Mouse (Mus musculus): ENCODE results near the gene Tcaf3. TPM values are rescaled to one million over a fixed set of nuclear protein-coding genes. Genes with fewer than 3 reads are reported as not detected.

The Tcaf3 gene
- 1 to 10 TPM in 1 of 2 experiments, under 1 TPM in 1; 0.13 to 2.0 TPM for polyA plus RNA-seq (2017; shearing (Covaris generic))

GRCm38 (mm10) chr6:42597592-42597991 is at the start of gene Tcaf3:
Gene Tcaf3, minus strand, starts transcription at chr6:42597692.

GRCm38 (mm10) chr6:42644912-42645549 is 47.5 kb upstream of the Tcaf3 start, which contains the start of gene Tcaf2:
Gene Tcaf2, minus strand, starts transcription at chr6:42645254.

GRCm38 (mm10) chr6:42547461-42547860 is 50.0 kb downstream of the Tcaf3 start, which contains the start of gene Olfr455:
Gene Olfr455, minus strand, starts transcription at chr6:42547587.

Other genes with a start within 250 kb of the Tcaf3 start
- 100 to 1,000 TPM; 169 to 203 TPM for gene Zyx, start 248.1 kb downstream of the Tcaf3 start, polyA plus RNA-seq (2017; shearing (Covaris generic))
- gene Epha1, start 224.4 kb downstream of the Tcaf3 start, polyA plus RNA-seq (2017; shearing (Covaris generic)), result under 1 TPM; 0.34 to 0.49 TPM
- gene Tas2r143, start 197.5 kb downstream of the Tcaf3 start, polyA plus RNA-seq (2017; shearing (Covaris generic)), result not detected
- gene Tas2r135, start 192.3 kb downstream of the Tcaf3 start, polyA plus RNA-seq (2017; shearing (Covaris generic)), result not detected
- 1 to 10 TPM in 1 of 2 experiments, not detected in 1; 4.6 TPM for gene Tas2r126, start 163.2 kb downstream of the Tcaf3 start, polyA plus RNA-seq (2017; shearing (Covaris generic))
- gene Olfr458, start 132.5 kb downstream of the Tcaf3 start, polyA plus RNA-seq (2017; shearing (Covaris generic)), result not detected
- under 1 TPM; 0.04 to 0.42 TPM for gene Olfr457, start 121.4 kb downstream of the Tcaf3 start, polyA plus RNA-seq (2017; shearing (Covaris generic))
- gene Olfr456, start 110.5 kb downstream of the Tcaf3 start, polyA plus RNA-seq (2017; shearing (Covaris generic)), result 1 to 10 TPM in 1 of 2 experiments, under 1 TPM in 1; 0.24 to 1.7 TPM
- under 1 TPM in 1 of 2 experiments, not detected in 1; 0.12 TPM for gene Olfr455, start 50.1 kb downstream of the Tcaf3 start, polyA plus RNA-seq (2017; shearing (Covaris generic))
- under 1 TPM; 0.11 to 0.31 TPM for gene Tcaf2, start 47.6 kb upstream of the Tcaf3 start, polyA plus RNA-seq (2017; shearing (Covaris generic))
- gene Tcaf1, start 112.4 kb upstream of the Tcaf3 start, polyA plus RNA-seq (2017; shearing (Covaris generic)), result under 1 TPM; 0.31 to 0.76 TPM
- gene Olfr453, start 141.7 kb upstream of the Tcaf3 start, polyA plus RNA-seq (2017; shearing (Covaris generic)), result under 1 TPM in 1 of 2 experiments, not detected in 1; 0.64 TPM
- under 1 TPM in 1 of 2 experiments, not detected in 1; 0.78 TPM for gene Olfr38, start 158.7 kb upstream of the Tcaf3 start, polyA plus RNA-seq (2017; shearing (Covaris generic))
- not detected for gene Olfr452, start 187.4 kb upstream of the Tcaf3 start, polyA plus RNA-seq (2017; shearing (Covaris generic))
- gene Olfr450, start 214.2 kb upstream of the Tcaf3 start, polyA plus RNA-seq (2017; shearing (Covaris generic)), result not detected
- gene Olfr449, start 236.7 kb upstream of the Tcaf3 start, polyA plus RNA-seq (2017; shearing (Covaris generic)), result under 1 TPM in 1 of 2 experiments, not detected in 1; 0.19 TPM